Mouse (Mus musculus) ovary, postnatal 10 days (tissue): ENCODE results near the gene Asb1.

Source experiments
- DNase-seq: peaks from one replicate; pipeline ENCODE4 v3.0.0; 2022; ENCODE audit warnings: low spot score

Gene Asb1

DNA sequence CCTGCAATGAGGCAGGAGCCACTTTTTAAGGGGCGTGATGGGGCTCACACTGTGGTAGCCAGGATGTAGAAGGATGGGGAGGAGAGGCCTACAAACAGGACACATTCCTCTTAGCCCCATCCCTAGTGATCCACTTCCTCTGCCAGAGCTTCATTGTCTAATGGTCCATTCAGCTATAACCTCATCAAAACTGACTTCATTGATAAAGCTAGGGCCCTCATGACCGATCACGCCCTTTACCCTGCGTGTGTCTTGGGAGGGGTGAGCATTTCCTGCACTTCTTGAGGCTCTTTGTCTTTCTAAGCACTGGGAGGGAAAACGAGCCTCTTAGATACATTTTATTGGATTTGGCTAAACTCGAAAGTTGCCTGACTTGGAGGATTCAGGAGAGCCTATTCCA, 66.8 kb downstream of the Asb1 start:
- no peak for DNase-seq
